ENCODE assay signal across 9 mouse cellular contexts in the genomic region with DNA sequence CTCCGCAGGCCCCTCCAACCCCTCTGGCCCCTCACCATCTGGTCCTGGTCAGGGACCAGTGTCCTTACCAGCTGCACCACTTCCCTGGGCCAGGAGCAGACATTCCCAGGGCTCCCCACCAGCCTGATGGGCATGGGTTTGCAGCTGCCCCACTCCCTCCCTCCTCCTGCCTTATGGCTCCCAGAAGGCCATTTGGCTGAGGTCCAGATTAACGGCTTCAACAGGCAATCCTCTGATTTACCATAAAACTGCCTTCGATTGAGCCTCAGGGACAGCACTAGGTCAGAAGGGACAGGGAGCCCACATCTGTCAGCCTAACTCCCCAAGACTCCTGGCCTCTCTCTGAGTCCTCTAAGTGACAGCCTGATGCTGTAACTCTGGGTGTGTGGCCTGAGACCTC.
DNase-seq lines count a peak whose midpoint lies in the region; ATAC-seq lines count a peak whose summit lies in the region.
"Had no signal": no experiment of that assay in that cellular context is flagged by ENCODE, and none has a peak within 500 bp of the region (broad histone marks: within the 10 kb centered on the region; RNA-seq: fewer than 3 reads in every experiment).

No protein-coding gene starts in this region.

- peak; percentile 49; the same call in 1 of the 2 replicates for ATAC-seq in embryonic facial prominence, embryonic 13.5 days (ENCODE audit: insufficient number of reproducible peaks, insufficient read depth, low FRiP score, low TSS enrichment, low read depth)
- ATAC-seq in hindbrain, embryonic 16.5 days = peak; percentile 71
- peak; percentile 49; the same call in 1 of the 2 replicates for ATAC-seq in neural tube, embryonic 14.5 days (ENCODE audit: low read depth)
- ATAC-seq in liver, embryonic 11.5 days (replicated peaks; ENCODE audit: low FRiP score) = no peak
- ATAC-seq in frontal cortex, adult (ENCODE audit: low TSS enrichment) = no peak

- H3K4me3 ChIP-seq in embryonic facial prominence, embryonic 13.5 days = no peak overlapping the region
- no peak overlapping the region for H3K4me3 ChIP-seq in hindbrain, embryonic 16.5 days (ENCODE audit: low read length)
- no peak overlapping the region for H3K4me3 ChIP-seq in neural tube, embryonic 14.5 days (ENCODE audit: low read depth, low read length)
- no peak overlapping the region for H3K4me3 ChIP-seq in liver, embryonic 11.5 days (ENCODE audit: low read depth, low read length)
- H3K4me3 ChIP-seq: heart, embryonic 15.5 days had no signal

- no peak overlapping the region for H3K4me2 ChIP-seq in embryonic facial prominence, embryonic 13.5 days
- no peak overlapping the region for H3K4me2 ChIP-seq in hindbrain, embryonic 16.5 days (ENCODE audit: low read length)
- no peak overlapping the region for H3K4me2 ChIP-seq in neural tube, embryonic 14.5 days (ENCODE audit: low read depth, low read length)
- no peak overlapping the region for H3K4me2 ChIP-seq in liver, embryonic 11.5 days
- H3K4me2 ChIP-seq: heart, embryonic 15.5 days had no signal

- no peaks in the 10 kb centered on the region for H3K27me3 ChIP-seq in embryonic facial prominence, embryonic 13.5 days
- peaks cover 5% of the 10 kb centered on the region; the same call in 1 of the 2 replicates for H3K27me3 ChIP-seq in hindbrain, embryonic 16.5 days (replicated peaks; ENCODE audit: control insufficient read depth, insufficient read depth, low read length)
- no peaks in the 10 kb centered on the region for H3K27me3 ChIP-seq in neural tube, embryonic 14.5 days (ENCODE audit: control insufficient read depth, insufficient read depth, low read length)
- no peaks in the 10 kb centered on the region for H3K27me3 ChIP-seq in liver, embryonic 11.5 days (replicated peaks; ENCODE audit: control insufficient read depth, insufficient read depth, low read length)
- H3K27me3 ChIP-seq: heart, embryonic 15.5 days had no signal

- H3K27ac ChIP-seq in embryonic facial prominence, embryonic 13.5 days = no peak overlapping the region
- H3K27ac ChIP-seq in hindbrain, embryonic 16.5 days (ENCODE audit: low read depth, low read length) = no peak overlapping the region
- H3K27ac ChIP-seq in neural tube, embryonic 14.5 days (ENCODE audit: low read depth, low read length) = peak overlapping the region; percentile 18; the same call in 1 of the 2 replicates
- no peak overlapping the region for H3K27ac ChIP-seq in liver, embryonic 11.5 days (ENCODE audit: low read depth, low read length)
- H3K27ac ChIP-seq: heart, embryonic 15.5 days had no signal

- H3K36me3 ChIP-seq in embryonic facial prominence, embryonic 13.5 days = no peaks in the 10 kb centered on the region
- no peaks in the 10 kb centered on the region for H3K36me3 ChIP-seq in hindbrain, embryonic 16.5 days (ENCODE audit: control insufficient read depth, insufficient read depth, low read length)
- no peaks in the 10 kb centered on the region for H3K36me3 ChIP-seq in neural tube, embryonic 14.5 days (ENCODE audit: control insufficient read depth, insufficient read depth, low read length)
- no peaks in the 10 kb centered on the region for H3K36me3 ChIP-seq in liver, embryonic 11.5 days (ENCODE audit: control insufficient read depth, insufficient read depth, low read length)
- H3K36me3 ChIP-seq: heart, embryonic 15.5 days had no signal

- H3K9me3 ChIP-seq in embryonic facial prominence, embryonic 13.5 days = no peaks in the 10 kb centered on the region
- no peaks in the 10 kb centered on the region for H3K9me3 ChIP-seq in hindbrain, embryonic 16.5 days (ENCODE audit: control insufficient read depth, low read length)
- no peaks in the 10 kb centered on the region for H3K9me3 ChIP-seq in neural tube, embryonic 14.5 days (ENCODE audit: control insufficient read depth, low read length)
- no peaks in the 10 kb centered on the region for H3K9me3 ChIP-seq in liver, embryonic 11.5 days (ENCODE audit: control insufficient read depth, low read length)
- H3K9me3 ChIP-seq: heart, embryonic 15.5 days had no signal

- H3K9ac ChIP-seq in embryonic facial prominence, embryonic 13.5 days = no peak overlapping the region
- H3K9ac ChIP-seq in hindbrain, embryonic 16.5 days (ENCODE audit: low read depth, low read length) = no peak overlapping the region
- no peak overlapping the region for H3K9ac ChIP-seq in neural tube, embryonic 14.5 days (replicated peaks; ENCODE audit: low read depth, low read length)
- H3K9ac ChIP-seq in liver, embryonic 11.5 days (ENCODE audit: low read depth, low read length) = no peak overlapping the region
- H3K9ac ChIP-seq: heart, embryonic 15.5 days had no signal

- DNase-seq in kidney, postnatal 4 days = peak; percentile 42 to 58
- DNase-seq in kidney, adult 8-10 months = no peak
- DNase-seq in liver, embryonic 11.5 days (ENCODE audit: low spot score) = no peak
- DNase-seq in thymus, postnatal 25 days = no peak

- 16% methylated on average over 3 of the region's 3 CpGs for WGBS in embryonic facial prominence, embryonic 13.5 days
- 13% methylated on average over 3 of the region's 3 CpGs for WGBS in hindbrain, embryonic 16.5 days
- 8% methylated on average over 3 of the region's 3 CpGs for WGBS in neural tube, embryonic 14.5 days
- 29% methylated on average over 3 of the region's 3 CpGs for WGBS in liver, embryonic 11.5 days

- peaks cover 31% of the 10 kb centered on the region for H3K4me1 ChIP-seq in embryonic facial prominence, embryonic 13.5 days
- peaks cover 8% of the 10 kb centered on the region for H3K4me1 ChIP-seq in hindbrain, embryonic 16.5 days (ENCODE audit: control insufficient read depth, insufficient read depth, low read depth, low read length)
- peaks cover 15% of the 10 kb centered on the region for H3K4me1 ChIP-seq in neural tube, embryonic 14.5 days (ENCODE audit: control insufficient read depth, insufficient read depth, low read length)
- H3K4me1 ChIP-seq in liver, embryonic 11.5 days (replicated peaks; ENCODE audit: control insufficient read depth, insufficient read depth, low read length) = no peaks in the 10 kb centered on the region

Comparison
In these comparisons a context has a peak if more than half of its experiments do, and no peak if none do; other contexts are left out.
1. DNase-seq: peak in kidney, postnatal 4 days (2 of 2); none in kidney, adult 8-10 months (0 of 2), liver, embryonic 11.5 days (single experiment) and thymus, postnatal 25 days (single experiment).
2. ATAC-seq: peak in embryonic facial prominence, embryonic 13.5 days (single experiment), hindbrain, embryonic 16.5 days (single experiment) and neural tube, embryonic 14.5 days (single experiment); none in liver, embryonic 11.5 days (single experiment) and frontal cortex, adult (single experiment).